Mouse (Mus musculus) adrenal gland, adult 8-10 months (tissue): Measurements from ENCODE around the gene Cyp2d22. TPM values are rescaled to one million over a fixed set of nuclear protein-coding genes. Genes with fewer than 3 reads are reported as not detected.
"Not testable (repeated sequence)": the region's sequence is repeated elsewhere in the genome, so short reads cannot be mapped to it uniquely, and the experiment has no call there.

Experiments used
- DNase-seq: peaks from one replicate; pipeline ENCODE4 v3.0.0; 2022
- total RNA-seq, 4 experiments: library from RNA; stranded (reverse); gene quantifications; 2 replicates each; pipeline ENCODE4 v1.2.4; 2022

Gene Cyp2d22
- total RNA-seq, 4 experiments from 2014 or later = 42.2 to 46.6 (median 45.6) TPM

DNA sequence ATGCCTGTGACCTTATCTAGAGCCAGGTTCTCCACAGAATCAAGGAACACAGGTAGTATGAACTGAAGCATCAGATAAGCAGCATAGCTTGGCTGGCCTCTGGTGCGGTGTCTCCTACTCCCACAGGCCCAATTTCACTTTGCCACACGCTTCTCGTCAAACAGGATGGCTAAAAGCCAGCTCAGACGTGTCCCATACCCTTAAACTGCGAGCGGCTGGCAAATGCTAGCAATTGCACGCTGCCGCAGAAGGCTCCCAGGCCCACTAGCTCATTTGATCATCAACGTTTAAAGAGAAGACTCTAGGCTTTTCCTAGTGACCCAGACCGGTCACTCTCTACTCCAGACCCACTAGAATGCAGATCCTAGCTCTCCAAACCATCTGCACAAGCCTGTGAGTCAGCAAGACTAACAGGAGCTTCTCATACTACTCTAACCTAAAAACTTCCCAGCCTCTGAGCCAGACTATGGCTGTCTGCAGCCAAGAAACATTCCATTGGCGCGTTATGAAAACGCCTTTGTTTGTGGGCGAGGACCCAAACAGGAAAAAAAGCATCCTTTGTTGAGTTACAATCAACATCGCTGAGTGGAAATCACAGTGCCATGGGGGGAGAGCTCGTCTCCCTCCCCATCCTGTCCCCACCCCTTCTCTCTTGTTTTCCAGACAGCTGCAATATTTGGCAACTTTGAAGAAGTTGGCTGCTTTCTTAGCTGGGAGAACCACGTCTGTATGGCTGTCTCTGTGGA, 3.5 kb downstream of the Cyp2d22 start:
- peak; percentile 41 for DNase-seq

DNA sequence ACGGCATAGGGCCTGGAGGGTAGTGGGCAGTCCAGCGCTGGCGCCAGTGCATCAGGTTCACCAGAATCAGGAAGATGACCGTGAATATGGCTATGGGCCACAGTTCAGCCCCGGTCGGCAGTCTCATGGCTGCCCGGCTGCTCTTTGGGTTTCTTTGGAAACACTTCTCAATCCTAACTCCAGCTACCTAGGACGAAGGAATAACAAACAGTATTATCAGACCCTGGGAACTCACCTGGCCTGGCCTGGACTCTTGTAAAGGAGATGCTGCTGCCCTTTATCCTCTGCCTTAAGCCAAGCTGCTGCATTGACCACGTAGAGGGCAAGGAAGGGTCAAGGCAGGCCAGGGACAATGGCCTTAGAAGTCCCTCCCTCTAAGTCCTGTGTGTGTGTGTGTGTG, 4.2 kb downstream of the Cyp2d22 start:
- DNase-seq = no peak

GRCm38 (mm10) chr15:82374437-82374836, 5.6 kb downstream of the Cyp2d22 start:
- no peak for DNase-seq

- no peak for DNase-seq
Observed at GRCm38 (mm10) chr15:82372991-82373390, 7.1 kb downstream of the Cyp2d22 start.

DNA sequence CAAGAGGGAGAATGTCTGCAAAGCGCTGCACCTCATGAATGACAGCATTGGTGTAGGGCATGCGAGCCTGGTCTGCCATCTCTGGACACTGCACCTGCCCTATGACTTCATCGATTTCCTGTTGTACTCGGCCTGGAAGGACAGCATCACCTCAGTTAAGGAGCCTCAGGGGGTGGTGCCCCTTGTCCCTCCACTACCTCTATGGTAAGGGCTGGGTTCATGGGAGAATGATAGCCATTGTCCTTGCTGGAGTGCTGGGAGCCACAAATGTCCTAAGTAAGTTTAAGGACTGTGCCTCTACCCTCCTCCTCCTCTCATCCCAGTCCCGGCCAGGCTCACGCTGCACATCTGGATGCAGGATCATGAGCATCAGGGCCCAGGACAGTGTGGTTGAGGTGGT, 7.6 kb downstream of the Cyp2d22 start:
- no peak for DNase-seq

GRCm38 (mm10) chr15:82368851-82369250, 11.2 kb downstream of the Cyp2d22 start:
- no peak for DNase-seq

DNA sequence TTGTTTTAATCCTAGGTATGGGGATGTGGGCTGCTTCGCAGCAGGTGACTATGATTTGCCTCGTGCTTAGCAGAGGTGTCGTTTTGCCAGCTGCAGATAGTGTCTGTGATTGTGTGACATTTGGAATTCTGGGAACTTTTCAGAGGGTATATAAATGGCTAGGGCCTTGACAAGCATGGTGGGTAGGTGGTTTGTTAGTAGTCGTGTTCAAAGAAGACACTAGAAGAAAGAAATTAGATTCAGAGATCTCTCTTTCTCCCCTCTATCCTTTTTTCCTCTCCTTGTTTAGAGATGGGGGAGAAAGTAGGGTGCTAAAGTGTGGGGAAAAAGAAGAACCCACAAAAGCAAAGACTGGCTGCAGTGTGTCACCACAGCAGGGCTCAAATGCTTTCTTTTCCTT, 11.9 kb downstream of the Cyp2d22 start:
- DNase-seq = no peak

- not testable (repeated sequence) for DNase-seq
Observed at GRCm38 (mm10) chr15:82364561-82364960, 15.5 kb downstream of the Cyp2d22 start.

- DNase-seq = not testable (repeated sequence)
Observed at GRCm38 (mm10) chr15:82363801-82364200, 16.3 kb downstream of the Cyp2d22 start.

GRCm38 (mm10) chr15:82362234-82362633, 17.8 kb downstream of the Cyp2d22 start:
- no peak for DNase-seq

GRCm38 (mm10) chr15:82361459-82362018, 18.5 kb downstream of the Cyp2d22 start:
- DNase-seq = no peak

DNA sequence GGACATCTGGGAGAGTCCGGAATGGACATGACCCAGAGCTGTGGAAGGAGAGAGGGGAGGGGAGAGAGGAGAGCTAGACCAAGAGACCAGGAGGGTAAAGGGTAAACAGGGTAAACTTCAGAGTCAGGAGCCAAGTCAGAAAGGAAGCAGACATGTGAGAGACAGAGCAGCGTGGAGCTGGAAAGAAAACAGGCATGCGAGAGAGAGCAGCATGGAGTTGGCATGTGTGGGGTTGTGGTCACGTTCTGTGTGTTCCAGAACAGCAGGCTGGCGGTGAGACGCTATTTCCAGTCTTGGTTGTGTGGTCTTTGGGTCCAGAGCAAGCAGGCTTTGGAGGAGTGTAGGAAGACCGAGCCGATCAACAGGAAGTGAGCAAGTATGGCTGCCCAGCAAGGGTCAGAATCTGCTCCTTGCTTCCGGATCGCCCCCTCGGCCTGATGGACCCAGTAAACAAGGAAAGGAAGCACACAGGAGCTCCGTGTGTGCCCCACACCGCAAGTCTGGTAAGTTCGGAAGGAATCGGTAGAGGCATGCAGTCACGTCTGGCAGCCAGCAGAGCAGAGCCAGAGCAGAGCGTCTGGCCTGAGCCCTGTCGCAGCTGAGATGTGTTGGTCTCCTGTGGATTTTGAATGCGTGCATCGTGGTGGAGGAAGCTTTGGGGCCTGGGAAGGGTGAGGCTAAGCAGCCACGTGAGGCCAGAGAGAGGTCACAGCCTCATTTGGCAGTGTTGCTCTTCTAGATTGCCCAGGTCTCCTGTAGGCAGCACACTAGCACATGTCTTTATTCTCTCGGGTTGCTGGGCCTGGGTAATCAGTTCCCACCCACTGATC, 21.4 kb downstream of the Cyp2d22 start:
- no peak for DNase-seq

- DNase-seq = peak; percentile 96
Observed at GRCm38 (mm10) chr15:82354126-82354945, 25.7 kb downstream of the Cyp2d22 start, which contains the start of gene Ndufa6. Gene Ndufa6, minus strand, starts transcription at chr15:82354322.

DNA sequence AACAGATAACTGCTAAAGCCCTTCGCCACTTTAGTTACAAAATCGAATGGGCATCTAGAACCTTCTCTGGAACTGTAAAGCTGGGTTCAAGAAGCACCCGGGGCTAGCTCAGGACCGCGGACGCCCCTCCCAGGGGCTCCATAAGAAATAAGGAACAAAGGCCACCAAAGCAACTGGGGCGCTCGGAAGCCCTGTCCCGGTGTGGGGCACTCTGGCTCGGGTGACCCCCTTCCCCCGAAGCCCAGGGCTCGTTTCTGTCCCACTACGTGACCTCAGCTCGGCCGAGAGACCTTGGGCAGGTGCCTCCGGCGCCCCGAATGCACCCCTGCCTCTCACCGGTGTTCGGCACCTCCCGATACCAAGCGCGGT, 26.3 kb downstream of the Cyp2d22 start:
- DNase-seq = no peak

DNA sequence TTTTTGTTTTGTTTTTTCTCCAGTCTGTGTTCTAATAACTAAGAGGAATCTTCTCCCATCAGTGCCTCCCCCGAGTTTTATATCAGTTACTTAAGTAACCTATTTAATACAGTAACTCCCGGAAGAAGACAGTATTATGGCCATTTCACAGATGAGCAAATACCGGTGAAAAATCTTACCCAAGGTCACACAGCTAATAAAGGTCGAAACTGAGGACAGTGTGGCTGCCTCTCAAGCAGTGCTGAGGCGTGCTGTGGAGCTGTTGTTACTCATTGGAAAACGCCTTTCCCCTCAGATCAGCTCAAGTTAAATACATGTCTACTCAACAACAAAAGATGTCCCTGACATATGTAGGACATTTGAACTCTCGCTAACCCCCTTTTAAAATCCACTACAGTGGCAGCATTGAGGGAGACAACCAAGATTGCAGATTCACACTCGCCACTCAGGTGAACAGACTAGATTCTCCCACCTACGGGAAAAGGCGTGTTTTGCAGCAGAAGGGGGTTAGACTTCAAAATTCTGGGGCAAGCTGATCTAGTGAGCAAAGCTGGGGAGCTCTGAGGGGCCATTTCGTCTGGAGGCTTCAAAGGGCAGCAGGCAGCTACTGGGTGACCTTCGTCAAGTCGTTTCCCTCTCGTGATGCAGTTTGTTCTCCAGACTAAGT, 26.8 kb downstream of the Cyp2d22 start:
- no peak for DNase-seq

GRCm38 (mm10) chr15:82351480-82351879, 28.6 kb downstream of the Cyp2d22 start:
- no peak for DNase-seq

DNA sequence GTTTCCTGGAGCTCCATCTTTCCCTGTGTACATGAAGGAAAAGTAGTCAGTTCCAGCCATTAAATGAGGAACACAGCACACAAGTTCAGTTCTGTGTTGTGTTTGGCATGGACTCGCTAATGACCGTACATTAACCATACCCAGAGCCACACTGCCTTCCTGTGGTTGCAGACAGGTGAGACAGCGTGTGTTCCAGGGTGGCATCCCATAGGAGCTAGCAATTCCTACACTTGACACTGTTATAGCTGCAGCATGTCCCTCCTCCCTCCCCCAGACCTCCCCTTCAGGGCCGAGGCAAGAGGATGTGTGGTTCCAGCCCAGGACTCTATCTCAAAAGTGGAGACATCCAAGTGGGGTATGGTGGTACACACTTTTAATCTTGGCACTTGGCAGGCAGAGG, 29.7 kb downstream of the Cyp2d22 start:
- DNase-seq = no peak

GRCm38 (mm10) chr15:82348999-82349341, 31.1 kb downstream of the Cyp2d22 start:
- DNase-seq = no peak

DNA sequence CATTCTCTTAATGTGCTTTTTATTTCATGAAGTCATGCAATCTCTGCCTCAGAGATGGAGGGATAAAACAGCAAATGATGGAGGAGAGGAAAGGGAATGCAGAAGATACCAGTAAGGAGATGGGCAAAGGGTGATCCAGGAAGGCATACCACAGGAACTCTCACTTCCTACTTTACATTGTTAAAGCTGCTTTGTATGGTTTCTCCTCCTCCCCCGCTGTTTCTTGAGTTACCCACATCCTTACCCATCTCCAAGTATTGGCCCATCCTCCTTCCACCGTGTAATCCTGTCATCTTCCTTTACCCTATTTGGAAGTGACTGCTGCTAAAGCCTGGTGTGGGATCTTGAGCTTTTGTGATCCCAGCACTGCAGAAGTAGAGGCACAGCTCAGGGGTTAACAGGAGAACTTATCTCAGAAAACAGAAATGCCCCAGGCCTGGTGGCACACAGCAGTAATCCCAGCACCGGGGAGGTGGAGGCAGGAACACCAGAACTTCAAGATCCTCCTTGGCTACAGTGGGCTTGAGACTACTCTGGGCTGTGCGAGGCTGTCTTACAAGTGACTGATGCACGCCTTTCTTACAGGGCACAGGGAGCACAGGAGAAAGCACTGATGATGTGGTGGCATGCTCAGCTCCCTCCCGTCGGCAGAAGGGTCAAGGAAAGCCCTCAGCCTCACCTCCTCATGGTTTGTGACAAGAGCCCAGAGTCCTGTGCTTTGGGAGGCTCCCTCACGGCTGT, 31.6 kb downstream of the Cyp2d22 start:
- DNase-seq = no peak

DNA sequence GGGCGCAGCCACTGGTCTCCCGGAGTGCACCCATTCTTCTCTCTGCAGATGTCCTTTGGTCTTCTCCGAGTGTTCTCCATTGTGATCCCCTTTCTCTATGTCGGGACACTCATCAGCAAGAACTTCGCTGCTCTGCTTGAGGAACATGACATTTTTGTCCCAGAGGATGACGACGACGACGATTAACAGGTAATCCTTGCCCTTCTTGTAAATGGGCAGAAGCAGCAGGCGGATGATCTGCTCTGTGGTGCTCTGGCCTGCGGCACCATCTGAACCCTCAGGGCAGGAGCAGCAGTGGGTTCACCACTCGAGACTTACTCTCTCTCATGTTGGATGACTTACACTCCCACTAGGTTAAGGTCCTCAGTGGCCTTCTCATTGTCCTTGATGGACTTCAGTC, 32.2 kb downstream of the Cyp2d22 start:
- DNase-seq = no peak

- DNase-seq = no peak
Observed at GRCm38 (mm10) chr15:82347303-82347676, 32.8 kb downstream of the Cyp2d22 start.
